Mouse (Mus musculus): Measurements from ENCODE around the gene Lst1. TPM values are rescaled to one million over a fixed set of nuclear protein-coding genes. Genes with fewer than 3 reads are reported as not detected.
A peak's percentile ranks its signal among the peaks of the same experiment; 100 is the strongest.

Lst1 gene
- polyA plus RNA-seq, 1 experiment from 2014 or later: 26.9 TPM

GRCm38 (mm10) chr17:35155451-35155850 is 32.8 kb downstream of the Lst1 start:
- H3K4me3 ChIP-seq (ENCODE audit: low read depth, low read length): no peak overlapping the region
- H3K4me2 ChIP-seq (ENCODE audit: low read depth, low read length): no peak overlapping the region
- peaks cover 98% of the 10 kb centered on the region for H3K36me3 ChIP-seq (ENCODE audit: control insufficient read depth, insufficient read depth, low read length)
- ATAC-seq (ENCODE audit: low read depth) (no peak), DNase-seq (ENCODE audit: low spot score) (no peak)
- no peaks in the 10 kb centered on the region for H3K27me3 ChIP-seq (replicated peaks; ENCODE audit: control insufficient read depth, insufficient read depth, low read length)
- peak overlapping the region; percentile 5; the same call in 1 of the 2 replicates for H3K27ac ChIP-seq (replicated peaks; ENCODE audit: low read depth, low read length)
- WGBS: 92% methylated on average over 12 of the region's 12 CpGs
- H3K9ac ChIP-seq (ENCODE audit: low read depth, low read length): peak overlapping the region; percentile 46; the same call in 1 of the 2 replicates
- no peaks in the 10 kb centered on the region for H3K9me3 ChIP-seq (ENCODE audit: control insufficient read depth, low read length)
- H3K4me1 ChIP-seq (ENCODE audit: control insufficient read depth, insufficient read depth, low read length): no peaks in the 10 kb centered on the region

DNA sequence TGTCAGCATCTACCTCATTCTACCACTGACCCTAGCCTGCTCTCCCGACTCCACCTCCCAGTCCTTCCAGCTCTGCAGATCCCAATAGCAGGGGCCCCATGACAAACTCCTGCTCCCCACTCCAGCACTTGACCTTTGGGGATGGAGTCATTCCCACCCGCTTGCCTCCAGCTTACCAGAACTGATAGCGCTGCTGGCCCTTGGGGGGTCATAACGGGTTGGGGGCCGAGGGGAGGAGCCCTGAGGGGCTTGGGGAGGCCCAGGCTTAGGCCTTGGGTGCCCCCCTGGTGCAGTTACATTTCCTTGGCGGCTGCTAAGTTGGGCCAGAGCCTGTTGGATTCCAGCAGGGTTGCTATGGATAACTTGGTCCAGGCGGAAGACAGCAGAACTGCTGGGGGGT is 33.6 kb downstream of the Lst1 start:
- no peak for DNase-seq (ENCODE audit: low spot score)

GRCm38 (mm10) chr17:35153931-35154330 is 34.3 kb downstream of the Lst1 start:
- peak; percentile 56 for DNase-seq (ENCODE audit: low spot score)
- 60% methylated on average over 3 of the region's 4 CpGs for WGBS
- 0 out of 2 replicates have a peak overlapping the region, but pooled peaks have one; percentile 30 for H3K27ac ChIP-seq (replicated peaks; ENCODE audit: low read depth, low read length)

More for the DNA sequence above, 33.6 kb downstream of the Lst1 start:
- ATAC-seq (ENCODE audit: low read depth): 0 out of 2 replicates have a peak, but pooled peaks have one; percentile 3
- Histone ChIP-seq H3K36me3 (ENCODE audit: control insufficient read depth, insufficient read depth, low read length) (peaks cover 98% of the 10 kb centered on the region), H3K9ac (ENCODE audit: low read depth, low read length) (no peak overlapping the region), H3K9me3 (ENCODE audit: control insufficient read depth, low read length) (no peaks in the 10 kb centered on the region), H3K4me1 (ENCODE audit: control insufficient read depth, insufficient read depth, low read length) (no peaks in the 10 kb centered on the region), H3K27ac (replicated peaks; ENCODE audit: low read depth, low read length) (0 out of 2 replicates have a peak overlapping the region, but pooled peaks have one; percentile 30), H3K27me3 (replicated peaks; ENCODE audit: control insufficient read depth, insufficient read depth, low read length) (no peaks in the 10 kb centered on the region), H3K4me3 (ENCODE audit: low read depth, low read length) (no peak overlapping the region), H3K4me2 (ENCODE audit: low read depth, low read length) (no peak overlapping the region)
- 89% methylated on average over 7 of the region's 7 CpGs for WGBS

DNA sequence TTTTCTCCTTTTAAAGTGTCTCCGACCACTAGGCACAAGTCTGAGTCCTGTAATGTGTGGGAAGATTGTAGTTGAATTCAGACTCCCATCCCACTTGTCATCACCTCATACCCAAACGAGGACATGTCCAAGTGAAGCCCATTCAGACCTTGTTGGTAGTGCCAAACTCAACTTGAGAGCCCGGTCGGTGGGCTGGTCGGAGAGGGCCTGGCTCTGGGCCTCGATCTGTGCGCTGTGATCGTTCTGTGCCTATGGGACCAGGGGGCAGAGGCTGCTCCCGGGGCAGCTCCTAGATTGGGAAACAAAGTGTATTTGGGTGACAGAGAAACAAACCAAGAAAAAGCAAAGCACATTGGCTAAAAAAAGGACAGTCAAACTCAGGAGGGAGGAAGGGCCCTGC is 35.2 kb downstream of the Lst1 start:
- no peak for ATAC-seq (ENCODE audit: low read depth)
- Histone ChIP-seq H3K27ac (replicated peaks; ENCODE audit: low read depth, low read length) (no peak overlapping the region), H3K4me2 (ENCODE audit: low read depth, low read length) (no peak overlapping the region), H3K27me3 (replicated peaks; ENCODE audit: control insufficient read depth, insufficient read depth, low read length) (no peaks in the 10 kb centered on the region), H3K9ac (ENCODE audit: low read depth, low read length) (no peak overlapping the region), H3K4me3 (ENCODE audit: low read depth, low read length) (no peak overlapping the region), H3K36me3 (ENCODE audit: control insufficient read depth, insufficient read depth, low read length) (peaks cover 98% of the 10 kb centered on the region), H3K9me3 (ENCODE audit: control insufficient read depth, low read length) (no peaks in the 10 kb centered on the region), H3K4me1 (ENCODE audit: control insufficient read depth, insufficient read depth, low read length) (no peaks in the 10 kb centered on the region)
- 87% methylated on average over 9 of the region's 9 CpGs for WGBS
- DNase-seq (ENCODE audit: low spot score): no peak

More at GRCm38 (mm10) chr17:35153931-35154330, 34.3 kb downstream of the Lst1 start:
- no peak overlapping the region for H3K4me3 ChIP-seq (ENCODE audit: low read depth, low read length)
- H3K4me2 ChIP-seq (ENCODE audit: low read depth, low read length): no peak overlapping the region
- ATAC-seq (ENCODE audit: low read depth): 0 out of 2 replicates have a peak, but pooled peaks have one; percentile 13
- H3K36me3 ChIP-seq (ENCODE audit: control insufficient read depth, insufficient read depth, low read length): peaks cover 98% of the 10 kb centered on the region
- H3K9ac ChIP-seq (ENCODE audit: low read depth, low read length): no peak overlapping the region
- no peaks in the 10 kb centered on the region for H3K27me3 ChIP-seq (replicated peaks; ENCODE audit: control insufficient read depth, insufficient read depth, low read length)
- H3K9me3 ChIP-seq (ENCODE audit: control insufficient read depth, low read length): no peaks in the 10 kb centered on the region
- H3K4me1 ChIP-seq (ENCODE audit: control insufficient read depth, insufficient read depth, low read length): no peaks in the 10 kb centered on the region

DNA sequence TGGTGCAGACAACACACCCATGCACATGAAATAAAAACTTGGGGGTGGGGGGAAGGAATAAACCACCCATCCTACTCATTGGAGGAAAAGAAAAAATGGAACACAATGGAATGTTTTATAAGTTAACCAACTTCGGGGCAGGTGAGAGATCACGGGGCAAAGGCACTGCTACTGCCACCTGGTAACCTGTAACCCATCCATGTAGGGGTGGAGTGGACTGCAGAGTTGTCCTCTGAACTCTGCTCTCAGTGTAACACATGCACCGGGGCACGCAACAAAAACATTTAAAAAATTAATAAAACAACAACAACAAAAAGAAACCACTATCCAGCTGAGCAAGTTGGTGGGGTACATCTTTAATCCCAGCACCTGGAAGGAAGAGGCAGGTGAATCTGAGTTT is 36.1 kb downstream of the Lst1 start:
- Histone ChIP-seq H3K9me3 (ENCODE audit: control insufficient read depth, low read length) (no peaks in the 10 kb centered on the region), H3K27ac (replicated peaks; ENCODE audit: low read depth, low read length) (no peak overlapping the region), H3K36me3 (ENCODE audit: control insufficient read depth, insufficient read depth, low read length) (peaks cover 98% of the 10 kb centered on the region), H3K9ac (ENCODE audit: low read depth, low read length) (no peak overlapping the region), H3K27me3 (replicated peaks; ENCODE audit: control insufficient read depth, insufficient read depth, low read length) (no peaks in the 10 kb centered on the region), H3K4me3 (ENCODE audit: low read depth, low read length) (no peak overlapping the region), H3K4me1 (ENCODE audit: control insufficient read depth, insufficient read depth, low read length) (no peaks in the 10 kb centered on the region), H3K4me2 (ENCODE audit: low read depth, low read length) (no peak overlapping the region)
- WGBS: 95% methylated on average over 4 of the region's 4 CpGs
- DNase-seq (ENCODE audit: low spot score): no peak
- ATAC-seq (ENCODE audit: low read depth): no peak

- H3K9ac ChIP-seq (ENCODE audit: low read depth, low read length): no peak overlapping the region
- no peak overlapping the region for H3K4me2 ChIP-seq (ENCODE audit: low read depth, low read length)
- DNase-seq (ENCODE audit: low spot score) (no peak), ATAC-seq (ENCODE audit: low read depth) (no peak)
- H3K36me3 ChIP-seq (ENCODE audit: control insufficient read depth, insufficient read depth, low read length): peaks cover 98% of the 10 kb centered on the region
- no peaks in the 10 kb centered on the region for H3K4me1 ChIP-seq (ENCODE audit: control insufficient read depth, insufficient read depth, low read length)
- no peaks in the 10 kb centered on the region for H3K9me3 ChIP-seq (ENCODE audit: control insufficient read depth, low read length)
- no peaks in the 10 kb centered on the region for H3K27me3 ChIP-seq (replicated peaks; ENCODE audit: control insufficient read depth, insufficient read depth, low read length)
- H3K27ac ChIP-seq (replicated peaks; ENCODE audit: low read depth, low read length): 0 out of 2 replicates have a peak overlapping the region, but pooled peaks have one; percentile 15
- WGBS: 73% methylated on average over 5 of the region's 5 CpGs
- H3K4me3 ChIP-seq (ENCODE audit: low read depth, low read length): no peak overlapping the region
Measured at GRCm38 (mm10) chr17:35147922-35148639, 40.2 kb downstream of the Lst1 start.

DNA sequence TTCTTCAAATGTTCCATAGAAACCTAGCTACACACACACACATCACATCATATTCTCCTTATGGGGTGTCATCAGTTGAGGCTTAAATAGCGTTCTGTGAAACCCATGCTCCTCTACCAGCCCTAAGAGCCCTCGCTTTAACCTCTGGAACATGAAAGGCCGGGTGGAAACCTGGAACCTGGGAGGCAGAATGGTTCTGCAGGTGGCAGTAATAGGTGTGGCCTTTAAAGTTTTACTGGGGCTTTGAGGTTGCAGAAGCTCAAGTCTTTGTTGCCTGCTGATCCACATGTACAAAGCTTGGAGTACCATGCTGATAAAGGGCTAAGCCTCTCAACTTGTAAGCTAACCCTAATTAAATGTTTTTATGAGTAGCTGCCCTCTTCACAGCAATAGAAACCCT is 40.9 kb downstream of the Lst1 start:
- H3K9ac ChIP-seq (ENCODE audit: low read depth, low read length): no peak overlapping the region
- ATAC-seq (ENCODE audit: low read depth) (no peak), DNase-seq (ENCODE audit: low spot score) (no peak)
- no peaks in the 10 kb centered on the region for H3K27me3 ChIP-seq (replicated peaks; ENCODE audit: control insufficient read depth, insufficient read depth, low read length)
- no peaks in the 10 kb centered on the region for H3K4me1 ChIP-seq (ENCODE audit: control insufficient read depth, insufficient read depth, low read length)
- H3K9me3 ChIP-seq (ENCODE audit: control insufficient read depth, low read length): no peaks in the 10 kb centered on the region
- no peak overlapping the region for H3K27ac ChIP-seq (replicated peaks; ENCODE audit: low read depth, low read length)
- H3K4me3 ChIP-seq (ENCODE audit: low read depth, low read length): no peak overlapping the region
- H3K4me2 ChIP-seq (ENCODE audit: low read depth, low read length): no peak overlapping the region
- WGBS: 47% methylated on average over 3 of the region's 3 CpGs
- H3K36me3 ChIP-seq (ENCODE audit: control insufficient read depth, insufficient read depth, low read length): peaks cover 98% of the 10 kb centered on the region

GRCm38 (mm10) chr17:35146139-35146538 is 42.1 kb downstream of the Lst1 start:
- Histone ChIP-seq H3K9ac (ENCODE audit: low read depth, low read length) (no peak overlapping the region), H3K36me3 (ENCODE audit: control insufficient read depth, insufficient read depth, low read length) (peaks cover 98% of the 10 kb centered on the region), H3K27ac (replicated peaks; ENCODE audit: low read depth, low read length) (no peak overlapping the region), H3K4me1 (ENCODE audit: control insufficient read depth, insufficient read depth, low read length) (no peaks in the 10 kb centered on the region), H3K27me3 (replicated peaks; ENCODE audit: control insufficient read depth, insufficient read depth, low read length) (no peaks in the 10 kb centered on the region), H3K4me3 (ENCODE audit: low read depth, low read length) (no peak overlapping the region), H3K4me2 (ENCODE audit: low read depth, low read length) (no peak overlapping the region), H3K9me3 (ENCODE audit: control insufficient read depth, low read length) (no peaks in the 10 kb centered on the region)
- DNase-seq (ENCODE audit: low spot score) (no peak), ATAC-seq (ENCODE audit: low read depth) (no peak)
- 75% methylated on average over 5 of the region's 5 CpGs for WGBS

DNA sequence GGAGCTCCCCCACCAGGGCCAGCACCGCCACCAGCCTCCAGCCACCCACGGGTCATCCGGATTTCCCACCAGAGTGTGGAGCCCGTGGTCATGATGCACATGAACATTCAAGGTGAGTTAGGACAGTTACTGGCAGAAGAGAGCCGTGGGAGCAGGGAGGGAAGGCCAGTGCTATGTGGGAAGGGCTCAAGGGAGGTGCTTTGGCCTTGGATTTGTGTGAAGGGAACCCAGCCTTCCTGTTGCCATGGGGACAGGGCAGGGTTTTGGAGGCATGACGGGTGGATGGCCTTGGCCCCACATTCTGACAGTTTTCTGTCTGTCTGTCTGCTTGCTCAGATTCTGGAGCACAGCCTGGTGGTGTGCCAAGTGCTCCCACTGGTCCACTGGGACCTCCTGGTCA is 46.3 kb downstream of the Lst1 start:
- H3K4me3 ChIP-seq (ENCODE audit: low read depth, low read length): no peak overlapping the region
- peaks cover 5% of the 10 kb centered on the region for H3K4me1 ChIP-seq (ENCODE audit: control insufficient read depth, insufficient read depth, low read length)
- H3K27me3 ChIP-seq (replicated peaks; ENCODE audit: control insufficient read depth, insufficient read depth, low read length): no peaks in the 10 kb centered on the region
- no peak overlapping the region for H3K27ac ChIP-seq (replicated peaks; ENCODE audit: low read depth, low read length)
- WGBS: 95% methylated on average over 6 of the region's 6 CpGs
- H3K9ac ChIP-seq (ENCODE audit: low read depth, low read length): no peak overlapping the region
- DNase-seq (ENCODE audit: low spot score): no peak
- no peaks in the 10 kb centered on the region for H3K9me3 ChIP-seq (ENCODE audit: control insufficient read depth, low read length)
- H3K4me2 ChIP-seq (ENCODE audit: low read depth, low read length): no peak overlapping the region
- ATAC-seq (ENCODE audit: low read depth): no peak
- H3K36me3 ChIP-seq (ENCODE audit: control insufficient read depth, insufficient read depth, low read length): peaks cover 93% of the 10 kb centered on the region
